ENCODE assay signal across 23 mouse cellular contexts in the genomic region with DNA sequence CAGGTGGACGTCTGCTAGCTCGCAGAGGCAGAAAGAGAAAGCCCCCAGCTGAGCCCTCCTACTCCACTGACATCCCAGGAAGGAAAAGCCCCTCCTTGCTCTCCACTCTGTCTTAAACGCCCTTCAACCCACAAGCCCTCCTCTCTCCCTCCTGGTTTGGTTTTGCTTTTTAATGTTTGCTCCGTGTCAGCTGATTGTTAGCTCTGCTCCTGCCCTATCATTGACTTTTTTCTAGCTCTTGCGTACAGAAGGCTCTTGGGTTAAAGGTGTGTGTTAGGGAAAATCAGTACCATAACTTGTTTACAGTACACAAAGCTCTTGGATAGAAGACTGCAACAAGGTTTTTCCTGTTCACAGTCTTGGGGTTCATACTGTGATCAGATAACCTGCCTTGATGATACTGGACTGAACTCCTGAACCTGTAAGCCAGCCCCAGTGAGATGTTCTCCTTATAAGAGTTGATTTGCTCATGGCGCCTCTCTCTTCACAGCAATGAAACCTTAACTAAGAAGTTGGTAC.
"Had no signal": no experiment of that assay in that cellular context is flagged by ENCODE, and none has a peak within 500 bp of the region (broad histone marks: within the 10 kb centered on the region; RNA-seq: fewer than 3 reads in every experiment).

No protein-coding gene starts in this region.

- H3K27me3 ChIP-seq: limb, embryonic 12.5 days; limb, embryonic 15.5 days; lung, embryonic 15.5 days; stomach, embryonic 15.5 days had no signal

- H3K27ac ChIP-seq: hindbrain, postnatal 0 days; left cerebral cortex, adult 2 months; limb, embryonic 12.5 days; limb, embryonic 15.5 days; lung, embryonic 15.5 days; stomach, embryonic 15.5 days had no signal

- H3K4me1 ChIP-seq: limb, embryonic 12.5 days; limb, embryonic 15.5 days; lung, embryonic 15.5 days; stomach, embryonic 15.5 days had no signal

- H3K9ac ChIP-seq: limb, embryonic 12.5 days; limb, embryonic 15.5 days; lung, embryonic 15.5 days; stomach, embryonic 15.5 days had no signal

- H3K4me2 ChIP-seq: limb, embryonic 12.5 days; limb, embryonic 15.5 days; lung, embryonic 15.5 days; midbrain, embryonic 11.5 days; stomach, embryonic 15.5 days had no signal

- DNase-seq: kidney, adult 18-20 months; kidney, adult 9 months; kidney, postnatal 14 days; kidney, postnatal 4 days; layer of hippocampus, adult 9-11 months; layer of hippocampus, postnatal 36 days; lung, adult 18-20 months; lung, postnatal 10 days; lung, postnatal 36 days; midbrain, embryonic 14.5 days; retina, postnatal 1 day; right cerebral cortex, postnatal 25 days; spleen, adult 18-20 months; thymus, postnatal 25 days had no signal

- ATAC-seq: hindbrain, postnatal 0 days; inflammation-experienced regulatory T-cells, adult 6 months; intestine, embryonic 16.5 days had no signal

- H3K9me3 ChIP-seq: limb, embryonic 12.5 days; limb, embryonic 15.5 days; lung, embryonic 15.5 days; stomach, embryonic 15.5 days had no signal

- H3K4me3 ChIP-seq: left cerebral cortex, adult 2 months; limb, embryonic 12.5 days; limb, embryonic 15.5 days; lung, embryonic 15.5 days; stomach, embryonic 15.5 days had no signal
